Mouse (Mus musculus) heart, embryonic 11.5 days (tissue): ENCODE measurements around the gene Rubcn. TPM values are rescaled to one million over a fixed set of nuclear protein-coding genes. Genes with fewer than 3 reads are reported as not detected.

Experiments
- ATAC-seq: fragments of 200-750 bp; cut with Nextera tagmentation; replicated peaks from 2 replicates; pipeline ENCODE4 v1.8.0; 2017; ENCODE audit warnings: moderate library complexity; ENCODE audit not compliant: insufficient number of reproducible peaks, low FRiP score, low TSS enrichment
- H3K27ac ChIP-seq: fragments of 300-500 bp; sonication (generic); 2 replicates; pipeline ENCODE4 v1.5.1; 2014; ENCODE audit warnings: mild to moderate bottlenecking, low read depth, low read length
- H3K27me3 ChIP-seq: fragments of 300-500 bp; sonication (generic); 2 replicates; pipeline ENCODE4 v1.6.1; 2014; ENCODE audit warnings: mild to moderate bottlenecking, low read length, mixed read lengths; ENCODE audit not compliant: control insufficient read depth, insufficient read depth
- H3K36me3 ChIP-seq: fragments of 300-500 bp; sonication (generic); 2 replicates; pipeline ENCODE4 v1.6.1; 2014; ENCODE audit warnings: mild to moderate bottlenecking, low read length, moderate library complexity, mixed read lengths; ENCODE audit not compliant: control insufficient read depth, insufficient read depth
- H3K4me1 ChIP-seq: fragments of 300-500 bp; sonication (generic); 2 replicates; pipeline ENCODE4 v1.6.1; 2014; ENCODE audit warnings: low read length; ENCODE audit not compliant: control insufficient read depth, insufficient read depth
- H3K4me2 ChIP-seq: fragments of 300-500 bp; sonication (generic); 2 replicates; pipeline ENCODE4 v1.6.1; 2014; ENCODE audit warnings: mild to moderate bottlenecking, moderate library complexity
- H3K4me3 ChIP-seq: fragments of 300-500 bp; sonication (generic); 2 replicates; pipeline ENCODE4 v1.5.1; 2014; ENCODE audit warnings: low read depth, low read length
- H3K9ac ChIP-seq: fragments of 300-500 bp; sonication (generic); 2 replicates; pipeline ENCODE4 v1.6.1; 2014; ENCODE audit warnings: mild to moderate bottlenecking, low read depth, low read length, moderate library complexity
- H3K9me3 ChIP-seq: fragments of 300-500 bp; sonication (generic); replicated peaks from 2 replicates; pipeline ENCODE4 v1.6.1; 2016; ENCODE audit warnings: low read length; ENCODE audit not compliant: control insufficient read depth
- WGBS: fragments of 180-500 bp; shearing (Covaris S2); extraction: QIAGEN DNeasy Blood & Tissue Kit; methylation state at CpG from one replicate; pipeline ENCODE4 v1.1.7; 2014; ENCODE audit not compliant: insufficient replicate concordance; 5-methylcytosine and 5-hydroxymethylcytosine counted together
- polyA plus RNA-seq: library from polyadenylated mRNA; unstranded; fragments of >200 nt; fragmentation: Nextera tagmentation; extraction: Ambion mirVana; gene quantifications from 2 replicates; pipeline ENCODE4 v1.2.1, GENCODE M21; 2014

Rubcn gene
- polyA plus RNA-seq, 1 experiment from 2014 or later, result 19.5 TPM

- Histone ChIP-seq H3K4me3 (no peak overlapping the region), H3K36me3 (no peaks in the 10 kb centered on the region), H3K4me2 (no peak overlapping the region), H3K9me3 (no peaks in the 10 kb centered on the region), H3K27me3 (0 out of 2 replicates have a peak, but pooled peaks cover 3% of the 10 kb centered on the region), H3K27ac (no peak overlapping the region), H3K4me1 (peaks cover 4% of the 10 kb centered on the region; the same call in 1 of the 2 replicates), H3K9ac (no peak overlapping the region)
- no peak for ATAC-seq
- 63% methylated on average over 5 of the region's 5 CpGs for WGBS
Observed at GRCm38 (mm10) chr16:32783324-32784062, 94.1 kb downstream of the Rubcn start.

GRCm38 (mm10) chr16:32778956-32779355, 98.6 kb downstream of the Rubcn start:
- no peak for ATAC-seq
- Histone ChIP-seq H3K4me2 (no peak overlapping the region), H3K4me1 (peaks cover 4% of the 10 kb centered on the region; the same call in 1 of the 2 replicates), H3K27ac (no peak overlapping the region), H3K36me3 (no peaks in the 10 kb centered on the region), H3K4me3 (no peak overlapping the region), H3K27me3 (peaks cover 9% of the 10 kb centered on the region; the same call in 1 of the 2 replicates), H3K9ac (no peak overlapping the region), H3K9me3 (no peaks in the 10 kb centered on the region)
- 22% methylated on average over 8 of the region's 8 CpGs for WGBS

GRCm38 (mm10) chr16:32776676-32777075, 100.9 kb downstream of the Rubcn start:
- Histone ChIP-seq H3K4me2 (no peak overlapping the region), H3K4me3 (no peak overlapping the region), H3K9me3 (no peaks in the 10 kb centered on the region), H3K27me3 (peaks cover 9% of the 10 kb centered on the region; the same call in 1 of the 2 replicates), H3K9ac (no peak overlapping the region), H3K36me3 (no peaks in the 10 kb centered on the region), H3K4me1 (peaks cover 4% of the 10 kb centered on the region; the same call in 1 of the 2 replicates), H3K27ac (no peak overlapping the region)
- WGBS, result 73% methylated on average over 10 of the region's 10 CpGs
- ATAC-seq, result no peak

Other genes with a start within 250 kb of the Rubcn start
- 6.9 and 7.8 TPM in 2 replicates for gene Tnk2, start 233.9 kb downstream of the Rubcn start, polyA plus RNA-seq
- 0.13 and 0.44 TPM in 2 replicates for gene Muc4, start 141.9 kb downstream of the Rubcn start, polyA plus RNA-seq
- 0.21 TPM in 1 of 2 replicates, not detected in the other for gene Muc20, start 80.3 kb downstream of the Rubcn start, polyA plus RNA-seq
- not detected in 2 replicates for gene Smbd1, start 67.3 kb downstream of the Rubcn start, polyA plus RNA-seq
- 164 and 172 TPM in 2 replicates for gene Fyttd1, start 266 bp downstream of the Rubcn start, polyA plus RNA-seq
- 21.6 and 25.3 TPM in 2 replicates for gene Lrch3, start 36.3 kb upstream of the Rubcn start, polyA plus RNA-seq
- gene Iqcg, start 178.5 kb upstream of the Rubcn start, polyA plus RNA-seq, result 1.7 and 1.9 TPM in 2 replicates
- gene Rpl35a, start 178.7 kb upstream of the Rubcn start, polyA plus RNA-seq, result 744 and 805 TPM in 2 replicates
- 3.3 and 3.6 TPM in 2 replicates for gene Lmln, start 184.8 kb upstream of the Rubcn start, polyA plus RNA-seq